In genomic region chr11:65214954-65215629, GRCm38 (mm10) we compare ENCODE assay signal across 8 mouse cellular contexts. TPM values are rescaled to one million over a fixed set of nuclear protein-coding genes. Genes with fewer than 3 reads are reported as not detected.
DNase-seq lines count a peak whose midpoint lies in the region; ATAC-seq and TF ChIP-seq lines count a peak whose summit lies in the region.

No protein-coding gene starts in this region.

- no peak overlapping the region for H3K9ac ChIP-seq in kidney, postnatal 0 days (ENCODE audit: low read depth, low read length)
- H3K9ac ChIP-seq in kidney, embryonic 15.5 days, result no peak overlapping the region
- H3K9ac ChIP-seq in heart, adult 2 months (ENCODE audit: low read depth, low read length), result no peak overlapping the region
- H3K9ac ChIP-seq in lung, postnatal 0 days (replicated peaks; ENCODE audit: low read depth), result no peak overlapping the region

- no peak overlapping the region for H3K27ac ChIP-seq in kidney, postnatal 0 days
- H3K27ac ChIP-seq in kidney, embryonic 15.5 days, result no peak overlapping the region
- peak overlapping the region; percentile 60 for H3K27ac ChIP-seq in heart, adult 2 months
- H3K27ac ChIP-seq in lung, postnatal 0 days (ENCODE audit: low read length), result 0 out of 2 replicates have a peak overlapping the region, but pooled peaks have one; percentile 14

- no peak for TF ChIP-seq POLR2A in heart, adult 2 months (IDR thresholded peaks at IDR 0.05; ENCODE audit: insufficient read depth, low read depth, low read length)

- H3K27me3 ChIP-seq in kidney, postnatal 0 days (ENCODE audit: insufficient read depth, low read length), result no peaks in the 10 kb centered on the region
- no peaks in the 10 kb centered on the region for H3K27me3 ChIP-seq in kidney, embryonic 15.5 days
- no peaks in the 10 kb centered on the region for H3K27me3 ChIP-seq in heart, adult 2 months (ENCODE audit: control insufficient read depth, insufficient read depth, low read length)
- no peaks in the 10 kb centered on the region for H3K27me3 ChIP-seq in lung, postnatal 0 days (replicated peaks; ENCODE audit: insufficient read depth, low read length)

- intact Hi-C loops in heart, adult 2 months (cut with DNase I), result loop anchor here (2.0 to 5.0 kb wide), 2 partner anchors 14 to 52 kb away; partner anchors contain the start of gene Myocd

- H3K9me3 ChIP-seq in kidney, postnatal 0 days (replicated peaks; ENCODE audit: low read length), result no peaks in the 10 kb centered on the region
- no peaks in the 10 kb centered on the region for H3K9me3 ChIP-seq in kidney, embryonic 15.5 days (replicated peaks)
- no peaks in the 10 kb centered on the region for H3K9me3 ChIP-seq in lung, postnatal 0 days (ENCODE audit: low read length)

- H3K4me3 ChIP-seq in kidney, postnatal 0 days (replicated peaks; ENCODE audit: low read depth, low read length), result no peak overlapping the region
- H3K4me3 ChIP-seq in kidney, embryonic 15.5 days (replicated peaks), result no peak overlapping the region
- no peak overlapping the region for H3K4me3 ChIP-seq in heart, adult 2 months
- H3K4me3 ChIP-seq in lung, postnatal 0 days (ENCODE audit: low read depth, low read length), result no peak overlapping the region

- no peak for TF ChIP-seq EP300 in heart, adult 2 months (IDR thresholded peaks at IDR 0.05; ENCODE audit: insufficient read depth, low read depth, low read length)
- peak; percentile 70 for TF ChIP-seq EP300 in lung, postnatal 0 days (IDR thresholded peaks at IDR 0.05)

- no peaks in the 10 kb centered on the region for H3K79me2 ChIP-seq in heart, adult 2 months (replicated peaks; ENCODE audit: control insufficient read depth, insufficient read depth, low read length)

- H3K36me3 ChIP-seq in kidney, postnatal 0 days (ENCODE audit: insufficient read depth, low read length), result no peaks in the 10 kb centered on the region
- H3K36me3 ChIP-seq in kidney, embryonic 15.5 days, result no peaks in the 10 kb centered on the region
- peaks cover 23% of the 10 kb centered on the region for H3K36me3 ChIP-seq in heart, adult 2 months (ENCODE audit: control insufficient read depth, insufficient read depth, low read length)
- no peaks in the 10 kb centered on the region for H3K36me3 ChIP-seq in lung, postnatal 0 days (ENCODE audit: insufficient read depth, low read length)

- no peak for ATAC-seq in kidney, postnatal 0 days (replicated peaks; ENCODE audit: low FRiP score, low read depth)
- no peak; the same call in 1 of the 2 replicates for ATAC-seq in kidney, embryonic 15.5 days (replicated peaks; ENCODE audit: low FRiP score)
- ATAC-seq in lung, postnatal 0 days, result peak; percentile 94
- no peak for ATAC-seq in cerebellum, adult (ENCODE audit: insufficient number of reproducible peaks, low FRiP score, low TSS enrichment)

- no peaks in the 10 kb centered on the region for H3K4me1 ChIP-seq in kidney, postnatal 0 days (replicated peaks; ENCODE audit: insufficient read depth, low read length)
- H3K4me1 ChIP-seq in kidney, embryonic 15.5 days, result no peaks in the 10 kb centered on the region
- peaks cover 1% of the 10 kb centered on the region; the same call in 1 of the 2 replicates for H3K4me1 ChIP-seq in heart, adult 2 months (ENCODE audit: control insufficient read depth, insufficient read depth, low read length)
- no peaks in the 10 kb centered on the region; the same call in 1 of the 2 replicates for H3K4me1 ChIP-seq in lung, postnatal 0 days (ENCODE audit: insufficient read depth, low read depth, low read length)

- H3K4me2 ChIP-seq in kidney, postnatal 0 days (ENCODE audit: low read length), result no peak overlapping the region
- no peak overlapping the region for H3K4me2 ChIP-seq in kidney, embryonic 15.5 days
- 0 out of 2 replicates have a peak overlapping the region, but pooled peaks have one; percentile 27 for H3K4me2 ChIP-seq in lung, postnatal 0 days (replicated peaks; ENCODE audit: low read depth, low read length)

- no peak for TF ChIP-seq CTCF in kidney, postnatal 0 days (IDR thresholded peaks at IDR 0.05; ENCODE audit: low read depth)
- no peak for TF ChIP-seq CTCF in heart, adult 2 months (IDR thresholded peaks at IDR 0.05)
- no peak for TF ChIP-seq CTCF in lung, postnatal 0 days (IDR thresholded peaks at IDR 0.05)

- 55% methylated on average over 9 of the region's 9 CpGs for WGBS in kidney, postnatal 0 days
- 64% methylated on average over 9 of the region's 9 CpGs for WGBS in kidney, embryonic 15.5 days
- 60% methylated on average over 9 of the region's 9 CpGs for WGBS in heart, adult 2 months
- 35% methylated on average over 9 of the region's 9 CpGs for WGBS in lung, postnatal 0 days

- peak; percentile 44 for DNase-seq in kidney, postnatal 0 days (ENCODE audit: low spot score)
- peak; percentile 22 to 33 for DNase-seq in adrenal gland, postnatal 36 days
- peak in 1 of 2 experiments; percentile 47 for DNase-seq in heart, adult 2 months
- DNase-seq in lung, postnatal 0 days (ENCODE audit: low spot score), result peak; percentile 93
- DNase-seq in urinary bladder, adult 2 months (ENCODE audit: low spot score), result no peak
- DNase-seq in urinary bladder, postnatal 36 days (ENCODE audit: low spot score in 2 of 2), result no peak

RNA-seq across cellular contexts. Expression of gene Arhgap44, which starts 52.3 kb away (rescaled TPM):
- polyA plus RNA-seq in kidney, postnatal 0 days (2015; fragmentation: Nextera tagmentation; extraction: Ambion mirVana), result 6.3 and 8.0 TPM in 2 replicates
- polyA plus RNA-seq in kidney, embryonic 15.5 days (2015; fragmentation: Nextera tagmentation; extraction: Ambion mirVana), result 7.1 and 7.4 TPM in 2 replicates
- total RNA-seq in adrenal gland, postnatal 36 days (2021), result 10 to 100 TPM in 1 of 2 experiments, 1 to 10 TPM in 1; 8.3 to 10.6 TPM
- 10 to 100 TPM; 21.8 to 26.6 TPM for total RNA-seq in heart, adult 2 months (2021)
- polyA plus RNA-seq in heart, adult 2 months (2012; rRNA removed), result 14.9 and 16.8 TPM in 2 replicates
- 31.2 and 33.7 TPM in 2 replicates for polyA plus RNA-seq in lung, postnatal 0 days (2015; fragmentation: Nextera tagmentation; extraction: Ambion mirVana)
- 6.6 and 9.7 TPM in 2 replicates for polyA plus RNA-seq in urinary bladder, adult 2 months (2012; rRNA removed)

RNA-seq across cellular contexts. Expression of gene Myocd, which starts 54.7 kb away (rescaled TPM):
- polyA plus RNA-seq in kidney, postnatal 0 days (2015; fragmentation: Nextera tagmentation; extraction: Ambion mirVana), result 3.3 and 3.7 TPM in 2 replicates
- polyA plus RNA-seq in kidney, embryonic 15.5 days (2015; fragmentation: Nextera tagmentation; extraction: Ambion mirVana), result 4.5 and 12.4 TPM in 2 replicates
- under 1 TPM; 0.53 to 0.93 TPM for total RNA-seq in adrenal gland, postnatal 36 days (2021)
- total RNA-seq in heart, adult 2 months (2021), result 10 to 100 TPM; 82.5 to 87.1 TPM
- 30.6 and 37.7 TPM in 2 replicates for polyA plus RNA-seq in heart, adult 2 months (2012; rRNA removed)
- polyA plus RNA-seq in lung, postnatal 0 days (2015; fragmentation: Nextera tagmentation; extraction: Ambion mirVana), result 3.0 and 3.7 TPM in 2 replicates
- 27.6 and 48.6 TPM in 2 replicates for polyA plus RNA-seq in urinary bladder, adult 2 months (2012; rRNA removed)

RNA-seq across cellular contexts. Expression of gene 1700086D15Rik, which starts 55.4 kb away (rescaled TPM):
- not detected in 2 replicates for polyA plus RNA-seq in kidney, postnatal 0 days (2015; fragmentation: Nextera tagmentation; extraction: Ambion mirVana)
- polyA plus RNA-seq in kidney, embryonic 15.5 days (2015; fragmentation: Nextera tagmentation; extraction: Ambion mirVana), result 0.21 TPM in 1 of 2 replicates, not detected in the other
- under 1 TPM; 0.33 to 0.36 TPM for total RNA-seq in adrenal gland, postnatal 36 days (2021)
- under 1 TPM in 1 of 2 experiments, not detected in 1; 0.41 TPM for total RNA-seq in heart, adult 2 months (2021)
- not detected in 2 replicates for polyA plus RNA-seq in heart, adult 2 months (2012; rRNA removed)
- polyA plus RNA-seq in lung, postnatal 0 days (2015; fragmentation: Nextera tagmentation; extraction: Ambion mirVana), result 0.29 and 0.32 TPM in 2 replicates
- polyA plus RNA-seq in urinary bladder, adult 2 months (2012; rRNA removed), result not detected in 2 replicates

Comparison
In these comparisons a context has a peak if more than half of its experiments do, and no peak if none do; other contexts are left out.
1. DNase-seq: peak in kidney, postnatal 0 days (single experiment), adrenal gland, postnatal 36 days (2 of 2) and lung, postnatal 0 days (single experiment); none in urinary bladder, adult 2 months (single experiment) and urinary bladder, postnatal 36 days (0 of 2).
2. H3K27ac ChIP-seq: peak in heart, adult 2 months (single experiment) and lung, postnatal 0 days (single experiment); none in kidney, postnatal 0 days (single experiment) and kidney, embryonic 15.5 days (single experiment).